ENCODE assay signal across 27 mouse cellular contexts in the genomic region with DNA sequence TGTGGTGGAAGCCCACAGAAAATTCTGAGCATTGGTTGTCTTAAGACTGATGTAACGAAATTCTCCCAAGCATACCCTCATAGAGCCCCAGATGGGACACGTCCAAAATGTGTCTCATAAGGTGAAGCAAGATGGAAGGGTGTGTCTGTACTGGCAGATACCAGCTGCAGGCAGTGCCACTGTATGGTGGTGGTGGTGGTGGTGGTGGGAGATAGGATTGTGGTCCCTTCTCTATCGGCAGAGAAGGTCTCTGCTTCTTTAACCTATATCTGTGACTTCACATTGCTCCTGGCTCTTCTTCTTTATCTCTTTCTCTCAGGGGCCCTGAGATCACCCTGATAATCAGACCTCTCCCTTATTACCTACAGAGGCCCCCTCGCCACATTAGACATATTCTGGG.
DNase-seq lines count a peak whose midpoint lies in the region; ATAC-seq and TF ChIP-seq lines count a peak whose summit lies in the region.
"Had no signal": no experiment of that assay in that cellular context is flagged by ENCODE, and none has a peak within 500 bp of the region (broad histone marks: within the 10 kb centered on the region; RNA-seq: fewer than 3 reads in every experiment).

No protein-coding gene starts in this region.

- H3K27ac ChIP-seq in testis, adult 2 months (ENCODE audit: control insufficient read depth, insufficient read depth, low read depth, low read length), result no peak overlapping the region
- peak overlapping the region; percentile 82 for H3K27ac ChIP-seq in liver, embryonic 15.5 days (replicated peaks)
- peak overlapping the region; percentile 59 for H3K27ac ChIP-seq in olfactory bulb, adult 2 months (ENCODE audit: insufficient read depth, low read depth, low read length)
- no peak overlapping the region for H3K27ac ChIP-seq in intestine, embryonic 16.5 days (ENCODE audit: low read length)
- H3K27ac ChIP-seq: embryonic facial prominence, embryonic 13.5 days; heart, embryonic 13.5 days; intestine, embryonic 15.5 days; limb, embryonic 10.5 days; limb, embryonic 15.5 days; midbrain, embryonic 13.5 days had no signal

- H3K9ac ChIP-seq in liver, embryonic 15.5 days, result peak overlapping the region; percentile 18; the same call in 1 of the 2 replicates
- H3K9ac ChIP-seq in intestine, embryonic 16.5 days (ENCODE audit: low read depth, low read length), result no peak overlapping the region
- H3K9ac ChIP-seq: embryonic facial prominence, embryonic 13.5 days; heart, embryonic 13.5 days; intestine, embryonic 15.5 days; limb, embryonic 15.5 days; midbrain, embryonic 13.5 days had no signal

- no peak for DNase-seq in testis, postnatal 10 days (ENCODE audit: low spot score)
- DNase-seq in liver, result peak; percentile 68
- no peak for DNase-seq in gastrocnemius, adult 8-10 months (ENCODE audit: low spot score in 2 of 2)
- DNase-seq in right cerebral cortex, postnatal 36 days (ENCODE audit: low spot score in 2 of 2), result no peak
- DNase-seq: adrenal gland, adult 8-10 months; B cell, adult 2 months; cerebellum, adult 8-10 months; cerebellum, postnatal 36 days; gastrocnemius, postnatal 36 days; heart, adult 18-20 months; heart, postnatal 10 days; kidney, postnatal 10 days; layer of hippocampus, adult 9-11 months; lung, postnatal 36 days; thymus, postnatal 14 days had no signal

- TF ChIP-seq POLR2A in testis, adult 2 months (IDR thresholded peaks at IDR 0.05; ENCODE audit: control insufficient read depth, low read depth, low read length), result no peak
- TF ChIP-seq POLR2A in olfactory bulb, adult 2 months (IDR thresholded peaks at IDR 0.05; ENCODE audit: insufficient read depth, low read depth, low read length), result no peak

- peak; percentile 83 for ATAC-seq in liver, embryonic 15.5 days (ENCODE audit: insufficient read depth)
- ATAC-seq in intestine, embryonic 16.5 days, result no peak
- ATAC-seq: intestine, embryonic 15.5 days had no signal

- H3K4me2 ChIP-seq in liver, embryonic 15.5 days, result peak overlapping the region; percentile 46
- no peak overlapping the region for H3K4me2 ChIP-seq in intestine, embryonic 16.5 days (ENCODE audit: low read depth, low read length)
- H3K4me2 ChIP-seq: embryonic facial prominence, embryonic 13.5 days; heart, embryonic 13.5 days; intestine, embryonic 15.5 days; limb, embryonic 15.5 days; midbrain, embryonic 13.5 days had no signal

- TF ChIP-seq CTCF in testis, adult 2 months (IDR thresholded peaks at IDR 0.05; ENCODE audit: control insufficient read depth, insufficient read depth, insufficient replicate concordance, low read depth, low read length), result no peak
- TF ChIP-seq CTCF in olfactory bulb, adult 2 months (IDR thresholded peaks at IDR 0.05; ENCODE audit: insufficient read depth, low read depth, low read length), result no peak

- WGBS in liver, embryonic 15.5 days (ENCODE audit: insufficient replicate concordance), result 20% methylated on average over 4 of the region's 4 CpGs
- WGBS in olfactory bulb, adult 2 months, result 93% methylated on average over 4 of the region's 4 CpGs
- 88% methylated on average over 4 of the region's 4 CpGs for WGBS in intestine, embryonic 16.5 days

- no peaks in the 10 kb centered on the region for H3K9me3 ChIP-seq in liver, embryonic 15.5 days (replicated peaks)
- no peaks in the 10 kb centered on the region for H3K9me3 ChIP-seq in intestine, embryonic 16.5 days (ENCODE audit: control insufficient read depth, low read length)
- H3K9me3 ChIP-seq: embryonic facial prominence, embryonic 13.5 days; heart, embryonic 13.5 days; intestine, embryonic 15.5 days; limb, embryonic 10.5 days; limb, embryonic 15.5 days; megakaryocyte, embryonic 14.5 days; midbrain, embryonic 13.5 days had no signal

- peak overlapping the region; percentile 83 for H3K4me3 ChIP-seq in testis, adult 2 months (ENCODE audit: control insufficient read depth, low read depth, low read length)
- H3K4me3 ChIP-seq in liver, embryonic 15.5 days (replicated peaks), result no peak overlapping the region
- no peak overlapping the region for H3K4me3 ChIP-seq in olfactory bulb, adult 2 months (ENCODE audit: insufficient read depth, low read depth, low read length)
- no peak overlapping the region for H3K4me3 ChIP-seq in intestine, embryonic 16.5 days (ENCODE audit: low read length)
- H3K4me3 ChIP-seq: embryonic facial prominence, embryonic 13.5 days; erythroblast, embryonic 14.5 days; heart, embryonic 13.5 days; intestine, embryonic 15.5 days; limb, embryonic 10.5 days; limb, embryonic 15.5 days; midbrain, embryonic 13.5 days had no signal

- H3K4me1 ChIP-seq in testis, adult 2 months (ENCODE audit: control insufficient read depth, insufficient read depth, low read length), result peaks cover 4% of the 10 kb centered on the region
- H3K4me1 ChIP-seq in liver, embryonic 15.5 days (replicated peaks), result peaks cover 89% of the 10 kb centered on the region
- H3K4me1 ChIP-seq in olfactory bulb, adult 2 months (ENCODE audit: control insufficient read depth, insufficient read depth, low read length), result peaks cover 54% of the 10 kb centered on the region
- peaks cover 41% of the 10 kb centered on the region for H3K4me1 ChIP-seq in intestine, embryonic 16.5 days (ENCODE audit: control insufficient read depth, insufficient read depth, low read length)

- no peaks in the 10 kb centered on the region for H3K36me3 ChIP-seq in testis, adult 2 months (ENCODE audit: control insufficient read depth, insufficient read depth, low read length)
- peaks cover 8% of the 10 kb centered on the region; the same call in 1 of the 2 replicates for H3K36me3 ChIP-seq in liver, embryonic 15.5 days (replicated peaks)
- no peaks in the 10 kb centered on the region for H3K36me3 ChIP-seq in intestine, embryonic 16.5 days (ENCODE audit: control insufficient read depth, insufficient read depth, low read length)
- H3K36me3 ChIP-seq: heart, embryonic 13.5 days; intestine, embryonic 15.5 days; limb, embryonic 10.5 days had no signal

- H3K27me3 ChIP-seq in testis, adult 2 months (ENCODE audit: control insufficient read depth, insufficient read depth, low read length), result no peaks in the 10 kb centered on the region
- H3K27me3 ChIP-seq in liver, embryonic 15.5 days, result no peaks in the 10 kb centered on the region
- H3K27me3 ChIP-seq in intestine, embryonic 16.5 days (replicated peaks; ENCODE audit: control insufficient read depth, insufficient read depth, low read length), result no peaks in the 10 kb centered on the region
- H3K27me3 ChIP-seq: embryonic facial prominence, embryonic 13.5 days; heart, embryonic 13.5 days; intestine, embryonic 15.5 days; limb, embryonic 15.5 days; megakaryocyte, embryonic 14.5 days; midbrain, embryonic 13.5 days had no signal

Comparison
In these comparisons a context has a peak if more than half of its experiments do, and no peak if none do; other contexts are left out.
1. H3K27ac ChIP-seq: peak in liver, embryonic 15.5 days (single experiment) and olfactory bulb, adult 2 months (single experiment); none in testis, adult 2 months (single experiment) and intestine, embryonic 16.5 days (single experiment).